Mouse (Mus musculus): ENCODE measurements around the gene Prkcg.
"Not testable (repeated sequence)": the region's sequence is repeated elsewhere in the genome, so short reads cannot be mapped to it uniquely, and the experiment has no call there.

Gene Prkcg

DNA sequence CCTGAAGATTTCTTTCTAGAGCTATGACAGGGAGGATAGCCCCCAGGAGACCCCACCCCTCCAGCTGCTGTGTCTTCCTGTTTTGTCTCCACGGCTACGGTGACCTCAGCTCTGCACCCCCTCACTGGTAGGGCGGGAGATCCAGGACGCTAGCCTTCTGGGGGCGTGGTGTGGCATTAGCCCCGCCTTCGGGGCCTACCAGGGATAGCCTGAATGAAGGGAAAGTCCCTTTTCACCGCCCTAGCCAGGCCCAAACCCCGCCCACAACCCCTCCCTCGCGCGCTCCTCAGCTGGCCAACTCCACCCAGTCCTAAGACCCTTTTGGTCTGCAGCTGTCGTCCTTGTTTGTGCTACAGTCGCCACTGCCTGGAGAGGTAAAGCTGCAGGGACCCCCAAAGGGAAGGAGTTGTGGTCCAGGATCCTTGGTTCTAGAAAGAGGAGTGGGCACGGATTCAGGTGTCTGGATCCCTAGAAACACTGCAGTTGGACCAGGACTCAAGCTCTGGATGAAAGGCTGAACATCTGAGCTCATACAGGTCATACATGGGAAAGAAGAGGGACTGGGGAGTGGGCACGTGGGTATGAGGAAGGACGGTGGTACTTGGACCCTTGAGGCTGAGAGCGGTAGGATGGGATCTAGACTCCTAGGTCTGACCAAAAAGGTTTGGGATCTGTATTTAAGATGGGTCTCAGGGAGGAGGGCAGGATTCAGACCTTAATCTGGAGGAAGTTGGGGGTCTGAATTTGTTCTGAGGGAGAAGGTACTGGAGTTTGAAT, 1.5 kb downstream of the Prkcg start:
- in situ Hi-C loops (cut with MboI; ENCODE audit: low sequenced_read_pairs), result no loop called here

DNA sequence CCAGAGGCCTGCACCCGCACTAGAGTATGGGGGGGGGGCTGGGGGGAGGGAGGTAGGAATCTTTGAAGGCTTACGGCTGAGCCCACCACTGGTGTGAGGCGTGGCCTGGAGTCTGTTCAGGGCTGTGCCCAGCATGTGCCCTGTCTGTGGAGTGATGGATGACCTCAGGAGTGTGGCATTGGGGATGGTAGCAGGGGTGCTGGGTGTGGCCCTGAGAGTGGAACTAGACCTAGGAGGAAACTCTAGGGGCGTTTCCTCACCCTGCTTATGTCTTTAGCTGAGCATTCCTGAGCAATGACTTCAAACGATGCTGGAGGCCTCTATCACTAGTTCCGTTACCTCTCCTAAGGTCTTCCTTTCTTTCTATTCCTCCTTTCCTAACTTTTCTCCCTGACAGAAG, 2.2 kb downstream of the Prkcg start:
- in situ Hi-C loops (cut with MboI; ENCODE audit: low sequenced_read_pairs), result no loop called here

DNA sequence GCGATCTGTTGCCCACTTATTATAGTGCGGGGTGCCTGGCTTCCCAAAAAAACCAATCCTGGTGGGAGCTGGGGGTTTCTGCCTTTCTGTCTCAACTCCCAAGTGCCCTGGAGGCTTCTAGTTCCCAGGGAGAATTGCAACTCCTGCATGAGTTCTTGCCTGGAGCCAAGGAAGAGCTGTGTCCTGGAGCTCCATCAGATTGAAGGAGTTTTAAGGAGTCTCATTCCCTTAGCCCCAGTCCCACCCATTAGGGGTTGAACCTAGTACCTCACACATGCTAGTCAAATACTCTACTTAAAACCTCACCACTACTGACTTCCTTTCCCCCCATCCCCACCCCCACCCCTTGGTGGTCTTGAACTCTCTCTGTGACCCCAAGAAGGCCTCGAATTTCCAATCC, 2.8 kb downstream of the Prkcg start:
- in situ Hi-C loops (cut with MboI; ENCODE audit: low sequenced_read_pairs), result no loop called here

DNA sequence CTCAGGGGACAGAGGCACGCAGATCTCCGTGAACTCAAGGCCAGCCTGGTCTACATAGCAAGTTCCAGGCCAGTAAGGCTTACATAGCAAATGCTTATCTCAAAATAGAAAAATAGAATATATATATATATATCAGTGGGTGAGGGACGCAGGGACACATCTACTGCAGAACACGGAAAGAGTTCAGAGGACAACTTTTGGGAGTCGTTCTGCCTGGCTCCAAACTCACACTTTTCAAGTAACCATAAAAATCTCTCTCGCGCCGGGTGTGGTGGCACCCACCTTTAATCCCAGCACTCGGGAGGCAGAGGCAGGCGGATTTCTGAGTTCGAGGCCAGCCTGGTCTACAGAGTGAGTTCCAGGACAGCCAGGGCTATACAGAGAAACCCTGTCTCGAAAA, 3.3 kb downstream of the Prkcg start:
- in situ Hi-C loops (cut with MboI; ENCODE audit: low sequenced_read_pairs), result not testable (repeated sequence)

DNA sequence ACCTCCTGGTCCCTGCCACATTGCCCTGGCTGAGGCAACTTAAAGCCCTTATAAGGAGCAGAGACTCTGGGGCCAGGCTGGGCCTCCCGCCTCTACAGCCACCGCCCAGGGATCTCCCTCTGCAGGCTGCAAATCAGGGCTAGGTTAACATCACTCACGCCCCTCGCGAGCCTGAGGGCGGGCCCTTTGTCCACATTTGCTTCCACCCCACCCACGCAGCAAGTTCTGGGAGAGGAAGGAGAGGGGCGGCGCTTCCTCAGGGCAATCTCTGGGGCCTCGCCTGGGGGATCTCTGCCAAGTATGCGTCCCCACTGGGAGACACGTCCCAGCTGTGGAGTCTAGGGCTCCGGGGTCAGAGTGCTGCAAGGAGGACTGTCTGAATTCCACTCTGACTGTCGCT, 3.8 kb downstream of the Prkcg start:
- in situ Hi-C loops (cut with MboI; ENCODE audit: low sequenced_read_pairs), result no loop called here

DNA sequence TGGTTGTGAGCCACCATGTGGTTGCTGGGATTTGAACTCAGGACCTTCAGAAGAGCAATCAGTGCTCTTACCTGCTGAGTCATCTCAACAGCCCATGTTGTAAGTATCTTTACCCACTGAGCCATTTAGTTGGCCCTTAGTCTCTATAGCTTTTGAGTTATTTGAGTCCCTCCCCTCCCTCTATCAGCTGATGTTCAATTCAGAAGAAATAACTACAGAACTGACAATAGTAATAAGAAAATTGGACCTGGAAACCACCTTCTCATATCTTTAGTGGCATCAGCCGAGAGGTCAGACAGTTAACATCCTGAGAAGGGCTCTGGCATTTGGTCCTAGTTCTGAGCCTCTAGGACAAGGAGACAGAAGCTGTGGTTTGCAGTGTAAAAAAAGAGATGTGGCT, 5.8 kb downstream of the Prkcg start:
- in situ Hi-C loops (cut with MboI; ENCODE audit: low sequenced_read_pairs), result no loop called here

DNA sequence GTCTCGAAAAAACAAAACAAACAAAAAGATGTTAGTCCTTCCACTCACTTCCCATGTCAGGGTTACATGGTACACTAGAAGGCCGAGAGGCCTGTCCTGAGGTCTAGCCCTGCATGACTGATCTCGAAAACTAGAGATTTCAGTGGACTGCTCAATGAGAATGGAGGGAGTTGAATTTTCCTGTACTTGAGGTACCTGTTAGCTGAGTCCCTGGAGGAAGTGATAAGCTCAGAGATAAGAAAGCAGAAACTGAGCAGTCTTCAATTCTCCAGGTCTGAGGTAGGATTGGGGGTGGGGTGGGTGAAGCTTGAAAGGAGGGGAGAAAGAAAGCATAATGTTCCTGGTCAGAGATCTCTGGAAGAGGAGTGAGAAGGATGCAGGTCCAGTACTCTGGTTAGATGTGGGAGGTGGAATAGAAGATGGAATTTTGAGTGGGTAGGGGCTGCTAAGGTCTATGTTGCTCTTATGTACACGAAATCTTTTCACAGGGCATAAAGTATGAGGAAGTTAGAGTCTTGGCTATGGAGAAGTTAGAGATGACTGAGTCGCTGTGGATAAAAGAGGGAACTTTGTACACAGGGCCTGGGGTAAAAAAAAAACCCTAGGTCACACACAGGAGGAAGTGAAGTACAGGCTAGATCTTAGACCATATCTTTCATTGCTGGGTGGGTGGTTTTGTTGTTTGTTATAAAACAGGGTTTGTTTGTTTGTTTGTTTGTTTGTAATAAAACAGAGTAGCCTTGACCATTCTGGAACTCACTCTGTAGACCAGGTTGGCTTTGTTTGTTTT, 6.5 kb downstream of the Prkcg start:
- in situ Hi-C loops (cut with MboI; ENCODE audit: low sequenced_read_pairs), result no loop called here

DNA sequence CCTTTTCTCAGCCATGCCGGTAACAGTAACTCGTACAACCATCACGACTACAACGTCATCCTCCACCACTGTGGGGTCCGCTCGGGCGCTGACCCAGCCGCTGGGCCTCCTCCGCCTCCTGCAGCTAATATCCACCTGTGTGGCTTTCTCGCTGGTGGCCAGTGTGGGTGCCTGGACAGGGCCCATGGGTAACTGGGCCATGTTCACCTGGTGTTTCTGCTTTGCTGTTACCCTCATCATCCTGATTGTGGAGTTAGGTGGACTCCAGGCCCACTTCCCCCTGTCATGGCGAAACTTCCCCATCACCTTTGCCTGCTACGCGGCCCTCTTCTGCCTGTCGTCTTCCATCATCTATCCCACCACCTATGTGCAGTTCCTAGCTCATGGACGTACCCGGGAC, 7.7 kb downstream of the Prkcg start:
- in situ Hi-C loops (cut with MboI; ENCODE audit: low sequenced_read_pairs), result no loop called here

DNA sequence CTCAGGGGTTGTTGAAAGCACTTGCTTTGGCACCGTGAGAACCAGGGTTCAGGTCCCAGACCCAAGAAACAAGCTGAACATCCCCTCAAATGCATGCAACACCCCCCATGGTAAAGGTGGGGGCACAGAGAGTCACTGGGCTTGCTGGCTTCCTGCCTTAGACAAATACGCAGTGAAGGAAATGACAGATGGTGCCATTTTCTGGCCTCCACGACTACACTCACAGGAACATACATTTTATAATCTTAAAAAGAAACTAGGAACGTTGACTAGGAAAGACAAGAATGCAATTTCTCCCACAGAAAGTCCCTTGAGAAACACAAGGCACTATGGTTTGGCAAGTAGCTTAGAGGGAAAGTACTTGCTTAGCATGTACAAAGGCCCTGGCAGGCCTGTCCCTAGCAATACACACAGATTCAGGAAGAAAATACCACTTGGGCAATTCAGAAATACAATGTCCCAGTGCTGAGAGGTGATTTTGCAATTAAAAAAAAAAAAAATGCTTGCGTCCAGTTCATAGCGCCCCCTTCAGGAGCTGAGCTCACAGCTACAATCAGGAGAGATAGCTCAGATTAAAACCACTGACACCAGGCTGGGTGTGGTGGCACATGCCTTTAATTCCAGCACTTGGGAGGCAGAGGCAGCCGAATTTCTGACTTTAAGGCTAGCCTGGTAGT, 11.1 kb downstream of the Prkcg start:
- in situ Hi-C loops (cut with MboI; ENCODE audit: low sequenced_read_pairs), result no loop called here

DNA sequence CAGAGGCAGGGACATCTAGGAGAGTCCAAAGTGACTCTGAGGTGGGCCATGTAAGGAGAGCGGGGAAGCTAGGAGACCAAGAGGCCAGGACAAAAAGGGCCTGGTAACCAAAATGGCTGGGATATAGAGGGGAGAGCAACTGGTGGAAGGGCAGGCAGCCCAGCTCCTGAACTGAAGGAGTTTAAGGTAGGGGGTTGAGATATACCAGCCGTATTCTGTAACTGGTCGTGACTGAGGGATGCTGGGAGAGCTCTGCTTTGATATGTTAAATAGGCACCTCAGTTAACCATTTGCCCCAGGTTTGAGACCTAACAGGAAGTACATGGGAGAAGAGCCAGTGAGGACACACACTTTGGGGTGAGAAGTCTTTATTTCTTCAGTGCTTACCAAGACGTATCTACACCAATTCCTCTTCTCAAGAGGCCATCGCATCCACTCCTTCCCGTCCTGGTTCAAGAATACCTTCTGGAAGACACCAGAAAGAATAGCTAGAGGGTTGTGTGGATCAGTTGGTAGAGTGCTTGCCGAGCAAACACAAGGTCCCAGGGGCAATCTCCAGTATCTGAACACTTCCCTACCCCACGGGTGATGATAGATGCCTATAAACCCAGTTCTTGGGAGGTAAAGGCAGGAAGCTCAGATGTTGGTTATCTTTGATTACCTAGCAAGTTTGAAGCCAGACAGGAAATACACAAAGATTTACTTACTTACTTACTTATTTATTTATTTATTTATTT, 12.1 kb downstream of the Prkcg start:
- in situ Hi-C loops (cut with MboI; ENCODE audit: low sequenced_read_pairs), result no loop called here

DNA sequence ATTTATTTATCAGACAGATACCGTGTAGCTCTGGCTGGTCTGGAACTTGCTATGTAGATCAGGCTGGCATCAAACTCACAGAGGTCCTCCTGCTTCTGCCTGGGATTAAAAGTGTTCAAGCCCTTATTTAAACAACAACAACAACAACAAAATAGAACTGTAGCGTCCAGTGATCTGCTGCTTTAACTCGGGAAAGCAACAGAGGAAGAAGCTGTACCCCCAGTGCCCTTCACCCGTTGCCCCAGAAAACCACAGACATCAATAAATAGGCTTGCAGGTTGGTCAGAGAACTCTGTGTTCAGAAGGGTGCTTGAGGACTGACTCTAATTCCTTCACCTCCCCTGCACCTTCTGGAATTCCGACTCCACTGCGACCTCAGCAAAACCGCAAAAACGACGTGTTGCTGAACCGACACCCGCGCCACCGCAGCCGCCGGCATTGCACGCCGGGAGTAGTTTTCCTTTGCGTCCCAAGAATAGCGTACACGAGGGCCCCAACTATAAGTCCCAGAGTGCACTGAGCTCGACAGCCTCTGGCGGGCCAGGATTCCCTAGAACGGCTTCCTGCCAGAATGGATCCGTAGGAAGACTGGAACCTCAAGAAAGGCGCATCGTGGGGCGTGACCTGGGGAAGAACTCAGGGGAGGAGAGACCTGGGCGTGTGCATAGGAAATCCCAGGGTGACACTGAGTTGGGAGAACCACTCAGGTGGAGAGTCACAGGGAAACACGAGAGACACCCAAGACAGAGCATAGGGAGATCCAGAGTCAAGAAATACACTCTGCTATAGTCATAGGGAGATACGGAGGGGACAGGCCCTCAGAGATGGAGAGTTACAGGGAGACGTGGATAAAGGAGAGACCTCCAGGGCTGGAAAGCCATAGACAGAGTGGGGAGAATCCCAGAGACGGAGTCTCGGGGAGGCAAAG, 12.9 kb downstream of the Prkcg start:
- in situ Hi-C loops (cut with MboI; ENCODE audit: low sequenced_read_pairs), result no loop called here

DNA sequence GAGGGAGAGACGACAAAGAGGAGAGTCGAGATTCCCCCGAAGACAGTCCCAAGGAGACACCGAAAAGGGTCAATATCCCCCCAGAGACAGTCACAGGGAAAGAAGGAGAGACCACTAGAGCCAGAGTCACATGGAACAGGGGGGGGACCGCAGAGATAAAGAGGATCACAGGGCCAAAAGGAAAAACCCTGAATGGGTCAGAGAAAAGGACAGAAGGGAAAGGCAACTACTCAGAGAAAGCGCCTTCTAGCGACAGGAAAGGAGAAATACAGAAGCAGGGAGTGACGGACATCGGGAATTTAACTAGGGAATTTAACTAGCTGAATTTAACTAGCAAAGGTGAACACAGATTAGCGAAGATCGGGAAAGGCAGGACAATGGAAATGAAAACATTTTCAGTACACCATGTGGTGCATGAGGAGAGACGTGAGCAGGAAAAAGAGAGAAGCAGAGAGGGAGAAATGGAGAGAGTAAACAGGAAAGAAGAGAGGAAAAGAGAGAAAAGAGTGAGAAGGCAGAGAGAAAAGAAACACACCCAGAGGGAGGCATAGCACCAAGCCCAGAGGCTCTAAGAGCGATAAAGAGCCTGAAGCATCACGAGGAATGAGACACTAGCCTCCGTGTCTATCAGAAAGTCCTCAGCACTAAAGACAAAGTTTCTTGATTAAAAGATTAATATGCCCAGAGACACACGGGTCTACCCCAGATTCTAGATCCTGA, 13.7 kb downstream of the Prkcg start:
- in situ Hi-C loops (cut with MboI; ENCODE audit: low sequenced_read_pairs), result no loop called here

DNA sequence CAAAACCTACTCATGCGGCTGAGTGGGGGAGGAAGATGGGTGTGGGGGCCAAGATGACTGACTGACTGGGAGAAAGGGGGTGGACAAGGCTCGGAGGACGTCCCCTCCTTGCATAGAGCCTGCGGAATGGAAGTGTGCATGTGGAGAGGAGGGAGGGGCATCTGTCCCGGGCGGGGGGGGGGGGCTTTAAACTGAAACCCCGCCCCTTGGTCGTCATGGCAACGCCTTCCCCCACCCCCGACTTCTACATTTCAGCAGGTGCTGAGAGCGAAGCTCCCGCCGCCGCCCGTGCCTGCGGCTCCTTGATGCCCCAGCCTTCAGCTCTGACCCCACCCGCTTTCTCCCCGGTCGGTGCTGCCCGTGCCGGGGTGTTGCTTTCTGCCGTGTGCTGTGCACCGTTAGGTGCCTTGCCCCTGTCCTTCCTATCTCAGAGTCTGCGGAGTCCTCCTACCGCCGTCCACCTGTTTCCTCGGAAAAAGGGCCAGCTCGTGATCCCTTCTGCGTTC, 14.3 kb downstream of the Prkcg start:
- in situ Hi-C loops (cut with MboI; ENCODE audit: low sequenced_read_pairs), result no loop called here

DNA sequence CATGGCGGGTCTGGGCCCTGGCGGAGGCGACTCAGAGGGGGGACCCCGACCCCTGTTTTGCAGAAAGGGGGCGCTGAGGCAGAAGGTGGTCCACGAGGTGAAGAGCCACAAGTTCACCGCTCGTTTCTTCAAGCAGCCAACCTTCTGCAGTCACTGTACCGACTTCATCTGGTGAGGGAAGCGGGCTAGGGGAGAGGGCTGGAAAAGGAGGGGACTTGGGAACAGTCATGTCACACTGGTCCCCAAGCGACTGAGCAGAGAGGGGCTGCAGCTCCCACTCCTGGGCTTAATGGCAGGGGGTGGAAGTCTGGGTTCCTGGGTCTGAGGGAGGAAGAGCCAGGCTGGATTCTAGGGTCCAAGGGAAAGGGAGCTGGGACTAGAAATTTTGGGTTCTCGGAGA, 14.8 kb downstream of the Prkcg start:
- in situ Hi-C loops (cut with MboI; ENCODE audit: low sequenced_read_pairs), result no loop called here

DNA sequence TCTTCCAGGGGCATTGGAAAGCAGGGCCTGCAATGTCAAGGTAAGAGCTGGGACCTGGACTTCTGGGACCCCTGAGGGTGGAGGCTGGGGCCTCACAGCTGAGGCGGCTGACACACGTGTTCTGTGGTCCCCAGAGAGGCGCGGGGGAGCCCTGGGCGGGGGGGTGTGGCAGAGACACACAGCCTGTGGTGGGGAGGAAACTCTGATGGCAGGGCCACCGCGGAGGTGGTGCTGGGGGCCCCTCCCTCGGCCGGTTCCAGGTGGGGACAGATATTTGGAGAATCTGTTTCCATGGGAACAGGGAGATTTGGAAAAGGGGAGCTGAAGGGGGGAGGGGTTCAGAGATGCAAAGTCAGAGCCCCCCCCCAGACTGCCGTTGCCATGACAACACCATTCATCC, 15.3 kb downstream of the Prkcg start:
- in situ Hi-C loops (cut with MboI; ENCODE audit: low sequenced_read_pairs), result no loop called here

DNA sequence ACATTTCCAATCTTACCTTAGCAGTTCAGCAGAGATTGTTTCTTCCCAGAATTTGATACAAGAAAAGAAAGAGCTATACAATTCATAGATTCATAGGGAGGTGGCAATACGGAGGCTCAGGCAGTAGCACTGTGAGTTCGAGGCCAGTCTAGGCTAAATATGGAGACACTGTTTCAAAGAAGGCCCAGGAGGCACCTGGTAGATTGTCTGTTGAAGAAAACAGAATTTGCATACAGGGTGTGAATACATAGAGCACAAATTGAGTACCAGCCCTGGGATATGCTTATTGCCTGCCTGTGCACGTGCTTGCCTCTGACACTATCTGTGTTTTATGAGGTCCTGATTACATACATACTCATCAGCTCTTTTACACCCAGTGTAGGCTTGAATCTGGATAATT, 17.4 kb downstream of the Prkcg start:
- in situ Hi-C loops (cut with MboI; ENCODE audit: low sequenced_read_pairs), result no loop called here

DNA sequence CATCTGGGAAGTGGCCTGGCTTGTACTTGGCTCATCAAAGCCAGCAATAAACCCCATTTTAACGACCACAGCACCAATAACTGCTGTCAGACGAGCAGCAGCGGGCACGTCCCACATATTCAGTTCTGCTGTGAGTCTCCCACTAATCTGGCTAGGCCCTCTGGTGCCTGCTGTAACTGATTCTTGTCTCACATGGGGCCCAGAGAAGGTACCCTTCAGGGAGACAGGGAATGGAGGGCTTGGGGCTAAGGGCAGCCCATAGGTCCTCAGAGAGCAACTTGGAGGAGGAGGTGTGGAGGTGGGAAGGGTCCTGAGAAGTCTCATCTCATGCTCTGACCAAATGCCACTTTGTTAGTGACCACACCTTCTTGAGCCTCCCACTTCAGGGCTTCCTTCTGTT, 19.7 kb downstream of the Prkcg start:
- in situ Hi-C loops (cut with MboI; ENCODE audit: low sequenced_read_pairs), result no loop called here

DNA sequence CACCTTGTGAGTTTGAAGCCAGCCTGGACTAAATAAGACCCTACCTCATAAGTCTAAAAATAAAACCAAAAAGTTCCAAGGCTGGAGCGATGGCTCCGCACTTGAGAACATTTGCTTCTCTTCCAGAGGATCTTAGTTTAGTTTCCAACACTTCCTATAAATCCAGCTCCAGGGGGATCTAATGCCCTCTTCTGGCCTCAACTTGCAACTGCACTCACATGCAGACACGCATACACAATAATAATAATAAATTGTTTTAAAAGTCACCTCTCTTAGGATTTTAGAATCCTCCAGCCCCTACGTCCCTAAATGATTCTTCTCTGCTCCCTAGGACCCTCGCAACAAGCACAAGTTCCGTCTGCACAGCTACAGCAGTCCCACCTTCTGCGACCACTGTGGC, 21.3 kb downstream of the Prkcg start:
- in situ Hi-C loops (cut with MboI; ENCODE audit: low sequenced_read_pairs), result no loop called here

DNA sequence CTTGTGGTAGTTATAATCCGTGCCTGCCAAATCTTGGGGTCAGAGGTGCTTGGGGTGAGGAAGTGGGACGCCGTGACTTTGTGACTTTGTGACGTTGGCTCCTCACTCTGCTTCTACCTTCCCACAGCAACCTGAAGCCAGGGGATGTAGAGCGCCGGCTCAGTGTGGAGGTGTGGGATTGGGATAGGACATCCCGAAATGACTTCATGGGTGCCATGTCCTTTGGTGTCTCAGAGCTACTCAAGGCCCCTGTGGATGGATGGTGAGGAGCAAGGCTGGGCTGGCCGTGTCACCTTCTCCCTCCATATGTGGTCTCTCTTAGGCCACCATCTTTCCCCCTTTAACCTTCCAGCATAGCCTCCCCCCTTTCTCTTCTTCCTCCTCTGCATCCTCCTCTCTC, 24.6 kb downstream of the Prkcg start:
- in situ Hi-C loops (cut with MboI; ENCODE audit: low sequenced_read_pairs), result no loop called here

All from CH12F3 (cell line).